Mouse (Mus musculus): ENCODE data around the gene Gls. TPM values are rescaled to one million over a fixed set of nuclear protein-coding genes. Genes with fewer than 3 reads are reported as not detected.

Gls gene
- polyA plus RNA-seq, 1 experiment from 2014 or later: 21.5 TPM

GRCm38 (mm10) chr1:52260354-52261090, 27.5 kb upstream of the Gls start:
- H3K27ac ChIP-seq (replicated peaks): no peak overlapping the region
- H3K27me3 ChIP-seq (replicated peaks; ENCODE audit: low read depth, poor library complexity, severe bottlenecking): no peaks in the 10 kb centered on the region
- no peaks in the 10 kb centered on the region for H3K36me3 ChIP-seq (replicated peaks)
- no peak overlapping the region for H3K4me3 ChIP-seq
- peaks cover 2% of the 10 kb centered on the region; the same call in 1 of the 2 replicates for H3K4me1 ChIP-seq
- no peaks in the 10 kb centered on the region for H3K9me3 ChIP-seq
- DNase-seq (ENCODE audit: low spot score): no peak
- 92% methylated on average over 4 of the region's 4 CpGs for WGBS

- H3K27me3 ChIP-seq (replicated peaks; ENCODE audit: low read depth, poor library complexity, severe bottlenecking): no peaks in the 10 kb centered on the region
- no peak for DNase-seq (ENCODE audit: low spot score)
- H3K9me3 ChIP-seq: no peaks in the 10 kb centered on the region
- H3K36me3 ChIP-seq (replicated peaks): no peaks in the 10 kb centered on the region
- H3K4me1 ChIP-seq: peaks cover 7% of the 10 kb centered on the region
- no peak overlapping the region for H3K4me3 ChIP-seq
- WGBS: 89% methylated on average over 9 of the region's 9 CpGs
- H3K27ac ChIP-seq (replicated peaks): no peak overlapping the region
Measured at GRCm38 (mm10) chr1:52258006-52258749, 25.1 kb upstream of the Gls start.

GRCm38 (mm10) chr1:52256916-52257315, 23.9 kb upstream of the Gls start:
- Histone ChIP-seq H3K4me3 (no peak overlapping the region), H3K4me1 (peaks cover 9% of the 10 kb centered on the region), H3K9me3 (no peaks in the 10 kb centered on the region), H3K27ac (replicated peaks) (no peak overlapping the region), H3K36me3 (replicated peaks) (no peaks in the 10 kb centered on the region), H3K27me3 (replicated peaks; ENCODE audit: low read depth, poor library complexity, severe bottlenecking) (no peaks in the 10 kb centered on the region)
- no peak for DNase-seq (ENCODE audit: low spot score)
- 90% methylated on average over 4 of the region's 4 CpGs for WGBS

GRCm38 (mm10) chr1:52256194-52256593, 23.2 kb upstream of the Gls start:
- WGBS: 85% methylated on average over 4 of the region's 4 CpGs
- H3K27me3 ChIP-seq (replicated peaks; ENCODE audit: low read depth, poor library complexity, severe bottlenecking): no peaks in the 10 kb centered on the region
- no peaks in the 10 kb centered on the region for H3K9me3 ChIP-seq
- no peak overlapping the region for H3K4me3 ChIP-seq
- DNase-seq (ENCODE audit: low spot score): no peak
- H3K36me3 ChIP-seq (replicated peaks): no peaks in the 10 kb centered on the region
- no peak overlapping the region for H3K27ac ChIP-seq (replicated peaks)
- H3K4me1 ChIP-seq: peaks cover 9% of the 10 kb centered on the region

GRCm38 (mm10) chr1:52254411-52254810, 21.4 kb upstream of the Gls start:
- no peaks in the 10 kb centered on the region for H3K36me3 ChIP-seq (replicated peaks)
- no peaks in the 10 kb centered on the region for H3K27me3 ChIP-seq (replicated peaks; ENCODE audit: low read depth, poor library complexity, severe bottlenecking)
- DNase-seq (ENCODE audit: low spot score): no peak
- WGBS: 80% methylated on average over 2 of the region's 2 CpGs
- no peak overlapping the region for H3K27ac ChIP-seq (replicated peaks)
- no peaks in the 10 kb centered on the region for H3K9me3 ChIP-seq
- H3K4me1 ChIP-seq: peaks cover 9% of the 10 kb centered on the region
- no peak overlapping the region for H3K4me3 ChIP-seq

- H3K27ac ChIP-seq (replicated peaks): no peak overlapping the region
- H3K9me3 ChIP-seq: no peaks in the 10 kb centered on the region
- H3K4me3 ChIP-seq: no peak overlapping the region
- H3K4me1 ChIP-seq: peaks cover 6% of the 10 kb centered on the region
- no peaks in the 10 kb centered on the region for H3K27me3 ChIP-seq (replicated peaks; ENCODE audit: low read depth, poor library complexity, severe bottlenecking)
- DNase-seq (ENCODE audit: low spot score): no peak
- 73% methylated on average over 6 of the region's 6 CpGs for WGBS
- H3K36me3 ChIP-seq (replicated peaks): no peaks in the 10 kb centered on the region
Measured at GRCm38 (mm10) chr1:52253386-52253785, 20.4 kb upstream of the Gls start.

GRCm38 (mm10) chr1:52252447-52252846, 19.4 kb upstream of the Gls start:
- no peak overlapping the region for H3K27ac ChIP-seq (replicated peaks)
- H3K9me3 ChIP-seq: no peaks in the 10 kb centered on the region
- H3K27me3 ChIP-seq (replicated peaks; ENCODE audit: low read depth, poor library complexity, severe bottlenecking): no peaks in the 10 kb centered on the region
- H3K4me1 ChIP-seq: peaks cover 6% of the 10 kb centered on the region
- no peak for DNase-seq (ENCODE audit: low spot score)
- WGBS: 70% methylated on average over 2 of the region's 2 CpGs
- H3K36me3 ChIP-seq (replicated peaks): no peaks in the 10 kb centered on the region
- H3K4me3 ChIP-seq: no peak overlapping the region

GRCm38 (mm10) chr1:52251038-52251735, 18.2 kb upstream of the Gls start:
- no peak overlapping the region for H3K27ac ChIP-seq (replicated peaks)
- no peak overlapping the region for H3K4me3 ChIP-seq
- peaks cover 6% of the 10 kb centered on the region for H3K4me1 ChIP-seq
- WGBS: 75% methylated on average over 7 of the region's 7 CpGs
- no peaks in the 10 kb centered on the region for H3K9me3 ChIP-seq
- H3K36me3 ChIP-seq (replicated peaks): no peaks in the 10 kb centered on the region
- H3K27me3 ChIP-seq (replicated peaks; ENCODE audit: low read depth, poor library complexity, severe bottlenecking): no peaks in the 10 kb centered on the region
- DNase-seq (ENCODE audit: low spot score): no peak

- Histone ChIP-seq H3K9me3 (no peaks in the 10 kb centered on the region), H3K4me3 (no peak overlapping the region), H3K4me1 (peaks cover 6% of the 10 kb centered on the region), H3K27ac (replicated peaks) (no peak overlapping the region), H3K36me3 (replicated peaks) (no peaks in the 10 kb centered on the region), H3K27me3 (replicated peaks; ENCODE audit: low read depth, poor library complexity, severe bottlenecking) (no peaks in the 10 kb centered on the region)
- 89% methylated on average over 3 of the region's 3 CpGs for WGBS
- DNase-seq (ENCODE audit: low spot score): no peak
Measured at GRCm38 (mm10) chr1:52248899-52249556, 16.0 kb upstream of the Gls start.

GRCm38 (mm10) chr1:52242270-52242669, 9.2 kb upstream of the Gls start:
- Histone ChIP-seq H3K27me3 (replicated peaks; ENCODE audit: low read depth, poor library complexity, severe bottlenecking) (no peaks in the 10 kb centered on the region), H3K9me3 (no peaks in the 10 kb centered on the region), H3K4me3 (no peak overlapping the region), H3K4me1 (peaks cover 3% of the 10 kb centered on the region), H3K27ac (replicated peaks) (no peak overlapping the region), H3K36me3 (replicated peaks) (no peaks in the 10 kb centered on the region)
- 37% methylated on average over 3 of the region's 3 CpGs for WGBS
- DNase-seq (ENCODE audit: low spot score): no peak

- DNase-seq (ENCODE audit: low spot score): no peak
- WGBS: under 1% methylated on average over 57 of the region's 57 CpGs
Measured at GRCm38 (mm10) chr1:52232766-52233140, 279 bp downstream of the Gls start.

More at GRCm38 (mm10) chr1:52232766-52233140, 279 bp downstream of the Gls start:
- H3K36me3 ChIP-seq (replicated peaks): no peaks in the 10 kb centered on the region
- H3K4me3 ChIP-seq: peak overlapping the region; percentile 92
- H3K27ac ChIP-seq (replicated peaks): peak overlapping the region; percentile 97
- peaks cover 13% of the 10 kb centered on the region for H3K27me3 ChIP-seq (replicated peaks; ENCODE audit: low read depth, poor library complexity, severe bottlenecking)
- H3K4me1 ChIP-seq: peaks cover 23% of the 10 kb centered on the region
- H3K9me3 ChIP-seq: no peaks in the 10 kb centered on the region

All from embryonic facial prominence, embryonic 10.5 days (tissue).